8 mouse cellular contexts compared by ENCODE assay signal in the genomic region with DNA sequence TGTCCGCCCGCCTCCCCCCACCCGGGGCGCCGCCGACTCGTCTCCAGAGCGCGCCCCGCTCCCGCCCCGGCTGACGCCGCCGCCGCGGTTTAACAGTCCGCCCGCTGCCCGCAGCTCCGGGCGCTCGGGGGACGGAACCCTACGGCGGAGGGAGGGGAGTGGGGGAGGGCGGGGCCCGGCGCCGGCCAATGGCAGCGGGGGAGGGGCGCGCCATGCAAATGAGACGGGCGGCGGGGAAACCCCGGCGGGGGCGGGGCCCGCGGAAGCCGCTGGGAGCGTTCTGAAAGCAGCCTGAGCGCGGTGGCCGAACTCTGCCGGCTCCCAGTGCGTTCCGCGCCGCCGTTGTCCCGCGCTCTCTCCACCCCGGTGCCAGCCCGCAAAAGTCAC. TPM values are rescaled to one million over a fixed set of nuclear protein-coding genes. Genes with fewer than 3 reads are reported as not detected.
DNase-seq lines count a peak whose midpoint lies in the region; ATAC-seq and TF ChIP-seq lines count a peak whose summit lies in the region.

Kansl1l (minus strand) TSS at position 110 of the 387 bp plus-strand sequence.

- H3K27me3 ChIP-seq in erythroblast, embryonic 14.5 days (ENCODE audit: control insufficient read depth), result peaks cover 3% of the 10 kb centered on the region
- H3K27me3 ChIP-seq in heart, embryonic 12.5 days (replicated peaks), result no peaks in the 10 kb centered on the region
- no peaks in the 10 kb centered on the region for H3K27me3 ChIP-seq in kidney, postnatal 0 days (ENCODE audit: insufficient read depth, low read length)
- no peaks in the 10 kb centered on the region for H3K27me3 ChIP-seq in liver, adult 2 months (ENCODE audit: control insufficient read depth, insufficient read depth, low read length)

- peak within 1 kb of the TSS; percentile 96 for H3K27ac ChIP-seq in heart, embryonic 12.5 days (ENCODE audit: poor library complexity, severe bottlenecking)
- peak within 1 kb of the TSS; percentile 98 for H3K27ac ChIP-seq in kidney, postnatal 0 days
- peak within 1 kb of the TSS; percentile 98 for H3K27ac ChIP-seq in liver, adult 2 months (replicated peaks; ENCODE audit: insufficient read depth, low read depth, low read length)

- peaks cover 5% of the 10 kb centered on the region; the same call in 1 of the 2 replicates for H3K79me2 ChIP-seq in liver, adult 2 months (ENCODE audit: control insufficient read depth, insufficient read depth, low read length)

- H3K9me3 ChIP-seq in erythroblast, embryonic 14.5 days (ENCODE audit: control insufficient read depth, low read length), result no peaks in the 10 kb centered on the region
- no peaks in the 10 kb centered on the region for H3K9me3 ChIP-seq in heart, embryonic 12.5 days (replicated peaks)
- no peaks in the 10 kb centered on the region for H3K9me3 ChIP-seq in kidney, postnatal 0 days (replicated peaks; ENCODE audit: low read length)

- H3K4me3 ChIP-seq in erythroblast, embryonic 14.5 days (replicated peaks), result peak within 1 kb of the TSS; percentile 93
- H3K4me3 ChIP-seq in heart, embryonic 12.5 days, result peak within 1 kb of the TSS; percentile 80
- peak within 1 kb of the TSS; percentile 86 for H3K4me3 ChIP-seq in kidney, postnatal 0 days (replicated peaks; ENCODE audit: low read depth, low read length)
- H3K4me3 ChIP-seq in liver, adult 2 months (ENCODE audit: insufficient read depth, low read depth, low read length), result peak within 1 kb of the TSS; percentile 94

- WGBS in heart, embryonic 12.5 days, result under 1% methylated on average over 41 of the region's 56 CpGs
- WGBS in kidney, postnatal 0 days, result under 1% methylated on average over 42 of the region's 56 CpGs
- WGBS in liver, adult 2 months, result 1% methylated on average over 47 of the region's 56 CpGs

- H3K9ac ChIP-seq in heart, embryonic 12.5 days, result peak within 1 kb of the TSS; percentile 94
- H3K9ac ChIP-seq in kidney, postnatal 0 days (ENCODE audit: low read depth, low read length), result peak within 1 kb of the TSS; percentile 84
- peak within 1 kb of the TSS; percentile 99 for H3K9ac ChIP-seq in liver, adult 2 months (ENCODE audit: low read depth, low read length)

- H3K36me3 ChIP-seq in erythroblast, embryonic 14.5 days (ENCODE audit: control insufficient read depth), result no peaks in the 10 kb centered on the region
- no peaks in the 10 kb centered on the region for H3K36me3 ChIP-seq in heart, embryonic 12.5 days
- no peaks in the 10 kb centered on the region for H3K36me3 ChIP-seq in kidney, postnatal 0 days (ENCODE audit: insufficient read depth, low read length)
- no peaks in the 10 kb centered on the region for H3K36me3 ChIP-seq in liver, adult 2 months (ENCODE audit: control insufficient read depth, insufficient read depth, low read length)

- H3K4me1 ChIP-seq in erythroblast, embryonic 14.5 days (ENCODE audit: control insufficient read depth), result peaks cover 32% of the 10 kb centered on the region
- peaks cover 8% of the 10 kb centered on the region for H3K4me1 ChIP-seq in heart, embryonic 12.5 days (replicated peaks)
- peaks cover 15% of the 10 kb centered on the region; the same call in 1 of the 2 replicates for H3K4me1 ChIP-seq in kidney, postnatal 0 days (replicated peaks; ENCODE audit: insufficient read depth, low read length)
- H3K4me1 ChIP-seq in liver, adult 2 months (ENCODE audit: control insufficient read depth, insufficient read depth, low read length), result peaks cover 8% of the 10 kb centered on the region

- peak; percentile 92 for ATAC-seq in heart, embryonic 12.5 days (ENCODE audit: insufficient number of reproducible peaks, low FRiP score)
- peak; percentile 89 for ATAC-seq in kidney, postnatal 0 days (replicated peaks; ENCODE audit: low FRiP score, low read depth)
- peak; percentile 42 for ATAC-seq in monocyte, adult 5-6 weeks (replicated peaks; ENCODE audit: insufficient number of reproducible peaks, low FRiP score, low TSS enrichment, poor library complexity, severe bottlenecking)

- peak; percentile 97 for DNase-seq in CD4-positive, CD25-positive, alpha-beta regulatory T cell, adult 2 months (ENCODE audit: low read depth, low spot score)
- peak; percentile 76 for DNase-seq in brain, embryonic 18.5 days (ENCODE audit: low read depth, low spot score)
- peak; percentile 95 for DNase-seq in kidney, postnatal 0 days (ENCODE audit: low spot score)
- peak; percentile 61 for DNase-seq in liver, adult 2 months (ENCODE audit: extremely low read depth, low read depth, low spot score)
- DNase-seq in spleen, postnatal 36 days (ENCODE audit: low spot score in 2 of 2), result peak; percentile 93 to 94

- TF ChIP-seq POLR2A in liver, adult 2 months (IDR thresholded peaks at IDR 0.05; ENCODE audit: extremely low read depth, insufficient read depth, low read length), result peak; percentile 80

- peak within 1 kb of the TSS; percentile 93 for H3K4me2 ChIP-seq in heart, embryonic 12.5 days
- peak within 1 kb of the TSS; percentile 82 for H3K4me2 ChIP-seq in kidney, postnatal 0 days (ENCODE audit: low read length)

- TF ChIP-seq CTCF in kidney, postnatal 0 days (IDR thresholded peaks at IDR 0.05; ENCODE audit: low read depth), result no peak
- no peak for TF ChIP-seq CTCF in liver, adult 2 months (IDR thresholded peaks at IDR 0.05; ENCODE audit: low read depth, low read length)

RNA-seq across cellular contexts. Expression of gene Kansl1l, which starts in this region (rescaled TPM):
- 0.14 TPM in 1 of 2 replicates, not detected in the other for polyA plus RNA-seq in erythroblast, embryonic 14.5 days (2012)
- polyA plus RNA-seq in heart, embryonic 12.5 days (2016; fragmentation: Nextera tagmentation; extraction: Ambion mirVana), result 12.1 and 13.1 TPM in 2 replicates
- 17.3 and 17.9 TPM in 2 replicates for polyA plus RNA-seq in kidney, postnatal 0 days (2015; fragmentation: Nextera tagmentation; extraction: Ambion mirVana)
- 18.5 and 18.9 TPM in 2 replicates for total RNA-seq in liver, adult 2 months (2014; rRNA removed)
- 1.6 TPM in 2 replicates for polyA plus RNA-seq in liver, adult 2 months (2012; rRNA removed)
- total RNA-seq in monocyte, adult 5-6 weeks (2017), result 15.6 to 25.1 TPM (median 23.7 TPM) in 3 replicates

Comparison
In these comparisons a context has a peak if more than half of its experiments do, and no peak if none do; other contexts are left out.
1. Peak in every context shown above with its lines: DNase-seq, ATAC-seq, H3K4me3 ChIP-seq and H3K27ac ChIP-seq.
2. ATAC-seq: peak in every context shown above with its lines; median percentile 92 in heart, embryonic 12.5 days; 89 in kidney, postnatal 0 days; 42 in monocyte, adult 5-6 weeks.